Mouse (Mus musculus) hindbrain, embryonic 10.5 days (tissue): Measurements from ENCODE around the gene Gpnmb. TPM values are rescaled to one million over a fixed set of nuclear protein-coding genes. Genes with fewer than 3 reads are reported as not detected.

Experiments
- DNase-seq: peaks from one replicate; pipeline ENCODE4 v3.0.0-alpha.2; 2017; ENCODE audit warnings: low spot score
- H3K27ac ChIP-seq: fragments of 300-500 bp; sonication (generic); 2 replicates; pipeline ENCODE4 v1.5.1; 2016; ENCODE audit warnings: mild to moderate bottlenecking, moderate library complexity
- H3K27me3 ChIP-seq: fragments of 300-500 bp; sonication (generic); 2 replicates; pipeline ENCODE4 v1.6.1; 2016; ENCODE audit warnings: mild to moderate bottlenecking; ENCODE audit not compliant: poor library complexity, insufficient read depth, severe bottlenecking
- H3K36me3 ChIP-seq: fragments of 300-500 bp; sonication (generic); 2 replicates; pipeline ENCODE4 v1.6.1; 2016; ENCODE audit warnings: mild to moderate bottlenecking, moderate library complexity
- H3K4me1 ChIP-seq: fragments of 300-500 bp; sonication (generic); replicated peaks from 2 replicates; pipeline ENCODE4 v1.6.1; 2016; ENCODE audit warnings: mild to moderate bottlenecking
- H3K4me3 ChIP-seq: fragments of 300-500 bp; sonication (generic); 2 replicates; pipeline ENCODE4 v1.5.1; 2016; ENCODE audit warnings: mild to moderate bottlenecking, moderate library complexity
- H3K9me3 ChIP-seq: fragments of 300-500 bp; sonication (generic); 2 replicates; pipeline ENCODE4 v1.6.1; 2016; ENCODE audit warnings: mild to moderate bottlenecking, moderate library complexity
- WGBS: fragments of 180-500 bp; shearing (Covaris S2); methylation state at CpG from one replicate; pipeline ENCODE4 v1.1.7; 2016; 5-methylcytosine and 5-hydroxymethylcytosine counted together
- polyA plus RNA-seq: library from polyadenylated mRNA; unstranded; fragments of >200 nt; fragmentation: Nextera tagmentation; extraction: Ambion mirVana; gene quantifications from 2 replicates; pipeline ENCODE4 v1.2.1, GENCODE M21; 2016

The Gpnmb gene
- 0.75 and 0.81 TPM in 2 replicates for polyA plus RNA-seq

GRCm38 (mm10) chr6:49036275-49037267 is at the start of gene Gpnmb:
Gpnmb (plus strand) TSS chr6:49036546.
- H3K4me3 ChIP-seq: peak within 1 kb of the TSS; percentile 16; the same call in 1 of the 2 replicates
- peaks cover 19% of the 10 kb centered on the region for H3K27me3 ChIP-seq
- DNase-seq: no peak
- 0 out of 2 replicates have a peak within 1 kb of the TSS, but pooled peaks have one; percentile 26 for H3K27ac ChIP-seq
- no peaks in the 10 kb centered on the region for H3K36me3 ChIP-seq
- peaks cover 22% of the 10 kb centered on the region for H3K4me1 ChIP-seq
- 47% methylated on average over 28 of the region's 28 CpGs for WGBS
- H3K9me3 ChIP-seq: no peaks in the 10 kb centered on the region

GRCm38 (mm10) chr6:48989971-48990370 is 46.4 kb upstream of the Gpnmb start:
- Histone ChIP-seq H3K27me3 (no peaks in the 10 kb centered on the region), H3K9me3 (no peaks in the 10 kb centered on the region), H3K27ac (no peak overlapping the region), H3K4me1 (no peaks in the 10 kb centered on the region), H3K36me3 (no peaks in the 10 kb centered on the region), H3K4me3 (no peak overlapping the region)
- no peak for DNase-seq
- WGBS: 92% methylated on average over 5 of the region's 5 CpGs

GRCm38 (mm10) chr6:48991991-48992390 is 44.4 kb upstream of the Gpnmb start:
- 83% methylated on average over 4 of the region's 4 CpGs for WGBS
- Histone ChIP-seq H3K27me3 (no peaks in the 10 kb centered on the region), H3K27ac (no peak overlapping the region), H3K4me3 (no peak overlapping the region), H3K9me3 (no peaks in the 10 kb centered on the region), H3K36me3 (no peaks in the 10 kb centered on the region), H3K4me1 (no peaks in the 10 kb centered on the region)
- DNase-seq: no peak

- Histone ChIP-seq H3K27me3 (no peaks in the 10 kb centered on the region), H3K9me3 (no peaks in the 10 kb centered on the region), H3K4me3 (no peak overlapping the region), H3K4me1 (no peaks in the 10 kb centered on the region), H3K36me3 (no peaks in the 10 kb centered on the region), H3K27ac (no peak overlapping the region)
- DNase-seq: no peak
- 76% methylated on average over 6 of the region's 6 CpGs for WGBS
Measured at GRCm38 (mm10) chr6:48998186-48998585, 38.2 kb upstream of the Gpnmb start.

GRCm38 (mm10) chr6:48998796-48999195 is 37.5 kb upstream of the Gpnmb start:
- Histone ChIP-seq H3K4me3 (no peak overlapping the region), H3K27ac (no peak overlapping the region), H3K4me1 (no peaks in the 10 kb centered on the region), H3K9me3 (no peaks in the 10 kb centered on the region), H3K36me3 (no peaks in the 10 kb centered on the region), H3K27me3 (no peaks in the 10 kb centered on the region)
- DNase-seq: no peak
- 91% methylated on average over 4 of the region's 4 CpGs for WGBS

- Histone ChIP-seq H3K4me3 (no peak overlapping the region), H3K36me3 (no peaks in the 10 kb centered on the region), H3K27me3 (no peaks in the 10 kb centered on the region), H3K27ac (no peak overlapping the region), H3K4me1 (peaks cover 4% of the 10 kb centered on the region; the same call in 1 of the 2 replicates), H3K9me3 (no peaks in the 10 kb centered on the region)
- no peak for DNase-seq
- 47% methylated on average over 4 of the region's 4 CpGs for WGBS
Measured at GRCm38 (mm10) chr6:49003381-49003780, 33.0 kb upstream of the Gpnmb start.

- H3K9me3 ChIP-seq: 0 out of 2 replicates have a peak, but pooled peaks cover 4% of the 10 kb centered on the region
- WGBS: 2% methylated on average over 9 of the region's 9 CpGs
- DNase-seq: peak; percentile 74
- H3K27me3 ChIP-seq: no peaks in the 10 kb centered on the region
- H3K4me3 ChIP-seq: peak overlapping the region; percentile 42
- H3K36me3 ChIP-seq: no peaks in the 10 kb centered on the region
- H3K27ac ChIP-seq: no peak overlapping the region
- peaks cover 13% of the 10 kb centered on the region; the same call in 1 of the 2 replicates for H3K4me1 ChIP-seq
Measured at GRCm38 (mm10) chr6:49007981-49008380, 28.4 kb upstream of the Gpnmb start.

- H3K4me3 ChIP-seq: peak overlapping the region; percentile 42
Measured at GRCm38 (mm10) chr6:49008420-49009160, 27.8 kb upstream of the Gpnmb start.

GRCm38 (mm10) chr6:49009161-49009555 is 27.2 kb upstream of the Gpnmb start:
- WGBS: 60% methylated on average over 7 of the region's 7 CpGs
- no peak overlapping the region for H3K27ac ChIP-seq

More at GRCm38 (mm10) chr6:49008420-49009160, 27.8 kb upstream of the Gpnmb start:
- Histone ChIP-seq H3K9me3 (0 out of 2 replicates have a peak, but pooled peaks cover 4% of the 10 kb centered on the region), H3K4me1 (peaks cover 13% of the 10 kb centered on the region; the same call in 1 of the 2 replicates), H3K36me3 (no peaks in the 10 kb centered on the region), H3K27me3 (no peaks in the 10 kb centered on the region), H3K27ac (no peak overlapping the region)
- 32% methylated on average over 13 of the region's 13 CpGs for WGBS
- no peak for DNase-seq

GRCm38 (mm10) chr6:49009665-49010064 is 26.7 kb upstream of the Gpnmb start:
- H3K4me3 ChIP-seq: no peak overlapping the region
- no peak overlapping the region for H3K27ac ChIP-seq
- no peak for DNase-seq
- WGBS: 92% methylated on average over 1 of the region's 1 CpGs
- 0 out of 2 replicates have a peak, but pooled peaks cover 4% of the 10 kb centered on the region for H3K9me3 ChIP-seq
- H3K4me1 ChIP-seq: peaks cover 13% of the 10 kb centered on the region; the same call in 1 of the 2 replicates
- no peaks in the 10 kb centered on the region for H3K36me3 ChIP-seq
- no peaks in the 10 kb centered on the region for H3K27me3 ChIP-seq

More at GRCm38 (mm10) chr6:49009161-49009555, 27.2 kb upstream of the Gpnmb start:
- H3K9me3 ChIP-seq: 0 out of 2 replicates have a peak, but pooled peaks cover 4% of the 10 kb centered on the region
- DNase-seq: no peak
- no peaks in the 10 kb centered on the region for H3K27me3 ChIP-seq
- peaks cover 13% of the 10 kb centered on the region; the same call in 1 of the 2 replicates for H3K4me1 ChIP-seq
- no peaks in the 10 kb centered on the region for H3K36me3 ChIP-seq
- H3K4me3 ChIP-seq: peak overlapping the region; percentile 42; the same call in 1 of the 2 replicates

- Histone ChIP-seq H3K4me3 (no peak overlapping the region), H3K36me3 (no peaks in the 10 kb centered on the region), H3K4me1 (peaks cover 13% of the 10 kb centered on the region; the same call in 1 of the 2 replicates), H3K9me3 (0 out of 2 replicates have a peak, but pooled peaks cover 4% of the 10 kb centered on the region), H3K27ac (no peak overlapping the region), H3K27me3 (no peaks in the 10 kb centered on the region)
- no peak for DNase-seq
- WGBS: 84% methylated on average over 5 of the region's 5 CpGs
Measured at GRCm38 (mm10) chr6:49011191-49011590, 25.2 kb upstream of the Gpnmb start.

GRCm38 (mm10) chr6:49013023-49013422 is 23.3 kb upstream of the Gpnmb start:
- Histone ChIP-seq H3K27me3 (no peaks in the 10 kb centered on the region), H3K9me3 (0 out of 2 replicates have a peak, but pooled peaks cover 4% of the 10 kb centered on the region), H3K4me1 (peaks cover 12% of the 10 kb centered on the region; the same call in 1 of the 2 replicates), H3K36me3 (no peaks in the 10 kb centered on the region), H3K27ac (no peak overlapping the region), H3K4me3 (no peak overlapping the region)
- 79% methylated on average over 4 of the region's 4 CpGs for WGBS
- no peak for DNase-seq
